Mouse (Mus musculus): ENCODE measurements around the gene Cped1. TPM values are rescaled to one million over a fixed set of nuclear protein-coding genes. Genes with fewer than 3 reads are reported as not detected.

The Cped1 gene
- polyA plus RNA-seq, 1 experiment from 2014 or later: 5.0 TPM

DNA sequence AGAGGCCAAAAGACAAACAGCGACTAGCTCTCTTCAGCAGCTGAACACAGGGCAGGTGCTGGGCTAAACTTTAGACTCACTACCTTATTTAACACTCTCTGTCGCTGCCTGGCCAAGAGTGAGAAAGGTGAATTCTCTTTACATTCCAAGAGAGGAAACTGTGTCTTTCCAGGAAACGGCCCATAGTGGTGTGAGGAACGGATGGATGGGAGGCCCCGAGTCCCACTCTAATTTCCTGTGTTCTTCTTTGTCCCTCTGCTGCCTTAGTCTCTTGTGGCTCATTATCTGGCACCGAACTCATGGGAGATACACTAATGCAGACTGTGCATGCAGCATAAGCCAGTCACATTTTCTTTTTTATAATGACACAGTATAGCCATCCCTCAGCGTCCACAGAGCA, 31.9 kb downstream of the Cped1 start:
- Histone ChIP-seq H3K4me2 (ENCODE audit: low read depth, low read length) (no peak overlapping the region), H3K9me3 (replicated peaks; ENCODE audit: control insufficient read depth, low read length) (no peaks in the 10 kb centered on the region), H3K27ac (ENCODE audit: low read length) (no peak overlapping the region), H3K9ac (ENCODE audit: low read depth, low read length) (no peak overlapping the region), H3K4me3 (ENCODE audit: low read depth, low read length) (no peak overlapping the region), H3K36me3 (ENCODE audit: control insufficient read depth, insufficient read depth) (no peaks in the 10 kb centered on the region), H3K27me3 (ENCODE audit: control insufficient read depth, insufficient read depth, low read depth, low read length) (no peaks in the 10 kb centered on the region), H3K4me1 (ENCODE audit: control insufficient read depth, low read depth, low read length) (no peaks in the 10 kb centered on the region)
- WGBS (ENCODE audit: insufficient replicate concordance): 36% methylated on average over 7 of the region's 7 CpGs
- no peak for ATAC-seq (ENCODE audit: low read depth)

DNA sequence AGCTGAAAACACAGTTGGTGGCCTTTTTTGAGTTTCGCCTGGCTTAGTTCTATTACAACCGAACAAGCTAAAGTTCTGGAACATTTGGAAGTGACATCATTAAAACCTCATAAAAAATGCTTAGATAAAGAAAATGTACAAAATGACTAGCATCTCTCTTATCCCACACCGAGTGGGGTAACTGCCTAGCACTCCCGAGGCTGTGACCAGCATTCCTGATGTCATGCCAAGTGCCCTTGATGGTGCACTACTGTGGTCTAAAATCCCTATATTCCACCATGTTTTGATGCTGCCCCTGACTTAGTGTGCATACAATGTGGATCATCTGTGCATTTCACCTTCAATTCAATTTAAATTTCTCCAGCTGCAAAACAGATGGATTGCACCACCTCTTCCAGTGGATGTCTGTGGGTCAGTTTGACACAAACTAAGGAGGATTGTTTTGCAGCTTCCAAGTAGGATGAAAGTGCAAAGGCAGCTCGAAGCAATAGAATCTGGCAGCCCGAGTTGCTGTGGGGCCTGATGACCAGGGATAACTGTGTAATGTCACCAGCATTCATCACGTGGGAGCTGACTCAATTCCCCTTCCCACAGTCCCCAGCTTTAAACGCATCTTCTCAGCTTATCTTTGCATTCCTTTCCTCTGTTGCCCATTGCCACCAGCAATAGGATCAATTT, 33.2 kb downstream of the Cped1 start:
- no peak overlapping the region for H3K4me3 ChIP-seq (ENCODE audit: low read depth, low read length)
- no peaks in the 10 kb centered on the region for H3K36me3 ChIP-seq (ENCODE audit: control insufficient read depth, insufficient read depth)
- H3K27me3 ChIP-seq (ENCODE audit: control insufficient read depth, insufficient read depth, low read depth, low read length): no peaks in the 10 kb centered on the region
- H3K9ac ChIP-seq (ENCODE audit: low read depth, low read length): no peak overlapping the region
- no peak for ATAC-seq (ENCODE audit: low read depth)
- no peaks in the 10 kb centered on the region for H3K9me3 ChIP-seq (replicated peaks; ENCODE audit: control insufficient read depth, low read length)
- H3K4me2 ChIP-seq (ENCODE audit: low read depth, low read length): no peak overlapping the region
- 48% methylated on average over 8 of the region's 8 CpGs for WGBS (ENCODE audit: insufficient replicate concordance)
- H3K4me1 ChIP-seq (ENCODE audit: control insufficient read depth, low read depth, low read length): no peaks in the 10 kb centered on the region
- H3K27ac ChIP-seq (ENCODE audit: low read length): no peak overlapping the region

DNA sequence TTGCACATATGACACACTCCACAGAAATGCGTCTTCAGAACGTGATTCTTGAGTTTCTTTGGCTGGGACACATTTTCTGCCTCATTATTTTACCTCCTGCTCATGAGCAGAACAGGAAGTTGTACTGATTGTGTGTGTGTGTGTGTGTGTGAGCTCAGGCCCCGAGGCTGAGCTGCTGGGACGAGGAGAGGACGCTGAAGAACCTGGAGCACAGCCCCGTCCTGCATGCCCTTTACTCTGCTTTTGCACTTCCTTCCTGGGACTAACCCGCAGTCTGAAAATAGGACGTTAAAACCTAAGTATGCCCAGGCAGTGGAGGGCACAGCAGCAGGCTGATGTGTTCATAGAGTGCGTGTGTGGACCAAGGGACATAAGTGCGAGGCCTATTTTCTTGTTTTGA, 33.9 kb downstream of the Cped1 start:
- Histone ChIP-seq H3K36me3 (ENCODE audit: control insufficient read depth, insufficient read depth) (no peaks in the 10 kb centered on the region), H3K9ac (ENCODE audit: low read depth, low read length) (no peak overlapping the region), H3K27me3 (ENCODE audit: control insufficient read depth, insufficient read depth, low read depth, low read length) (no peaks in the 10 kb centered on the region), H3K9me3 (replicated peaks; ENCODE audit: control insufficient read depth, low read length) (no peaks in the 10 kb centered on the region), H3K4me2 (ENCODE audit: low read depth, low read length) (no peak overlapping the region), H3K4me1 (ENCODE audit: control insufficient read depth, low read depth, low read length) (no peaks in the 10 kb centered on the region), H3K4me3 (ENCODE audit: low read depth, low read length) (no peak overlapping the region), H3K27ac (ENCODE audit: low read length) (no peak overlapping the region)
- 20% methylated on average over 10 of the region's 10 CpGs for WGBS (ENCODE audit: insufficient replicate concordance)
- ATAC-seq (ENCODE audit: low read depth): 0 out of 2 replicates have a peak, but pooled peaks have one; percentile 48

DNA sequence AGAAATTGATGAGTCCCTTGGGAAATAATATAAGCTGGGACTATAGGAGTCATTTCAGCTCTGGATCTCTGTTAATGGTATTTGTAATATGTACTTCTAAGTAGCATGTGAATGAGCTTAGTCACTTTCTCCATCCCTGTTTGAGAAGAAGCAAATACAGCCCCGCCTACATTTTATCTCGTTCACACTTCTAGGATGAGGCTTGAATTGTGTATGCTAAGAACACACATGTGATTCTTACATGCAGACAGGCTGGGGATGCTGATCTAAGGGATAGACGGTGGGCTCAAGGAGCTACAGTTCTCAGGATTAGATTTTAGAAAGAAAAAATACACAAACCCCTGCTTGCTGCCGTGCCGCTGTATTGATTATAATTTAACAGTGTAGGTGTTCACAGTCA, 35.0 kb downstream of the Cped1 start:
- no peaks in the 10 kb centered on the region for H3K9me3 ChIP-seq (replicated peaks; ENCODE audit: control insufficient read depth, low read length)
- H3K4me1 ChIP-seq (ENCODE audit: control insufficient read depth, low read depth, low read length): peaks cover 3% of the 10 kb centered on the region; the same call in 1 of the 2 replicates
- no peaks in the 10 kb centered on the region for H3K27me3 ChIP-seq (ENCODE audit: control insufficient read depth, insufficient read depth, low read depth, low read length)
- no peak overlapping the region for H3K27ac ChIP-seq (ENCODE audit: low read length)
- 71% methylated on average over 5 of the region's 5 CpGs for WGBS (ENCODE audit: insufficient replicate concordance)
- H3K4me2 ChIP-seq (ENCODE audit: low read depth, low read length): no peak overlapping the region
- no peaks in the 10 kb centered on the region for H3K36me3 ChIP-seq (ENCODE audit: control insufficient read depth, insufficient read depth)
- no peak for ATAC-seq (ENCODE audit: low read depth)
- H3K4me3 ChIP-seq (ENCODE audit: low read depth, low read length): no peak overlapping the region
- no peak overlapping the region for H3K9ac ChIP-seq (ENCODE audit: low read depth, low read length)

DNA sequence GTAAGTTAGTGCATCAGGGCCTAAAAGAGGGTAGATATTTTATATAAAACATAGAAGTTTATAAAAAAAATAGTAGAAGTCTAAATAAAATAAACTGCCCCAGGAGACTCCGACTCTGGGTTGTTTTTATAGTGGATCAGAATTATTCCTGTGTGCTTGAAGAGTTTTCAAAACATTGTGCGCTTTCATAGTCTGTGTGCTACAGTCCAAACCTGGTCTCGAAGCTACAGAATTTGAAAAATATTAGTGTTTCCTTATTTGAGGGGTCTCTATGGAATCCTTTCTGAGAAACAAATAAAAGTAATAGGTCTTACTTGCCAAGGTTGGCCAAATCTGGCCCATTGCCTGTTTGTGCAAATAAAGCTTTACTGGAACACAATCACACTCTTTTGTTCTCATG, 35.6 kb downstream of the Cped1 start:
- Histone ChIP-seq H3K36me3 (ENCODE audit: control insufficient read depth, insufficient read depth) (no peaks in the 10 kb centered on the region), H3K4me2 (ENCODE audit: low read depth, low read length) (no peak overlapping the region), H3K27me3 (ENCODE audit: control insufficient read depth, insufficient read depth, low read depth, low read length) (no peaks in the 10 kb centered on the region), H3K4me3 (ENCODE audit: low read depth, low read length) (no peak overlapping the region), H3K9me3 (replicated peaks; ENCODE audit: control insufficient read depth, low read length) (no peaks in the 10 kb centered on the region), H3K27ac (ENCODE audit: low read length) (no peak overlapping the region), H3K9ac (ENCODE audit: low read depth, low read length) (no peak overlapping the region), H3K4me1 (ENCODE audit: control insufficient read depth, low read depth, low read length) (peaks cover 3% of the 10 kb centered on the region; the same call in 1 of the 2 replicates)
- ATAC-seq (ENCODE audit: low read depth): no peak
- 73% methylated on average over 3 of the region's 3 CpGs for WGBS (ENCODE audit: insufficient replicate concordance)

DNA sequence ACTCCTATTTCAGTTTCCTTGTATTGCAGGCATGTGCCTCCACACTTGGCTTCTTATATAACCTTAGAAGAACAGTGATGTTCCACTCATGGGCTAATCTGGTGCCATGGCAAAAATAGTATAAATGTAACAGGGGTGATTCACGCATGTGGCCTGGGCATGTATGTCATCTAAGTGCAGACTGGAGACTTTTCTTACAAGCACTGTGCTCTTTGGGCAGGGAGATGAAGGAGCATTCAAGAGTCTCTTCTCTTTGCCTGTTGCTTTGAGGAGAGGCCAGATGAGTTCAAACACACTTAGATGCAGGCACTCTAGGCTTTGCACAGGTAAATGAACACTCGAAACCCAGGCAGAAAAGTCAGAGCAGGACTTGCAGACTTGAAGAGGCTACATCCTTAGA, 38.5 kb downstream of the Cped1 start:
- H3K4me3 ChIP-seq (ENCODE audit: low read depth, low read length): no peak overlapping the region
- WGBS (ENCODE audit: insufficient replicate concordance): 70% methylated on average over 2 of the region's 2 CpGs
- no peak overlapping the region for H3K27ac ChIP-seq (ENCODE audit: low read length)
- no peaks in the 10 kb centered on the region for H3K36me3 ChIP-seq (ENCODE audit: control insufficient read depth, insufficient read depth)
- no peak overlapping the region for H3K4me2 ChIP-seq (ENCODE audit: low read depth, low read length)
- no peak for ATAC-seq (ENCODE audit: low read depth)
- no peak overlapping the region for H3K9ac ChIP-seq (ENCODE audit: low read depth, low read length)
- H3K9me3 ChIP-seq (replicated peaks; ENCODE audit: control insufficient read depth, low read length): no peaks in the 10 kb centered on the region
- peaks cover 5% of the 10 kb centered on the region; the same call in 1 of the 2 replicates for H3K4me1 ChIP-seq (ENCODE audit: control insufficient read depth, low read depth, low read length)
- no peaks in the 10 kb centered on the region for H3K27me3 ChIP-seq (ENCODE audit: control insufficient read depth, insufficient read depth, low read depth, low read length)

DNA sequence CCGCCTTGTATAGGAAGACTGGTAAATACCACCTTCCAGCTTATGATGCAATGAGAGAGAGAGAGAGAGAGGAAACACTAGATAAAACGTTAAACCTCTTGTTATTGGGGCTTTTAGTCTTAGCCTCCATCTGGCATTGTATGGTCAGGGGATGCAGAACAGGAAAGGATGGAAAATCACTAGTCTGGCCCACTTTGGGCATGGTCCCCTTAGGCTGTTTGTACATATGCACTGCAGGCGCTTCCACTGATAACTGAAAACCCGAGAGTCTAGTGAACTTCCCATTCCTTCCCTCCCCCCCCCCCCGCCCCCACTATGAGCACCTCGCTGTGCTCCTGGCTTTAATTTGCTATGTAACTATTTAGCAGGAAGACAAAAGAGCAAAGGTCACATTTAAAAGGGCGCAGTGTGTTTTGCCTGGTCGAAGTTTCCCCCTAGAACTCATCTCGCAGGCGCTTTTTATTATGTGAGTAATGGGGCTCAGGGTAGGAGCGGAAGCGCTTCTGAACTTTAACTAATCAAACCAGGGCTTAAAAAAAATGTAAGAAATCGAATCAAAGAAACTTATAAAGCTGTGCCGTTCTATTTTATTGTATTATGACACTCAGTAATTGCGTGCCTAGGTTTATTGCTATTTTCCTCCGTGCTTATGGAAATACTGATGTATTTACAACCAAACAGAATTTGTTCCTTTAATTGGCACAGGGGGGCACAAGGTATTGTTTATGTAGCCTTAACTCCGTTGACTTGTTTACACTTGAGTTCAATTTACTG, 40.1 kb downstream of the Cped1 start:
- H3K4me2 ChIP-seq (ENCODE audit: low read depth, low read length): peak overlapping the region; percentile 40
- H3K27ac ChIP-seq (ENCODE audit: low read length): peak overlapping the region; percentile 48
- no peaks in the 10 kb centered on the region for H3K36me3 ChIP-seq (ENCODE audit: control insufficient read depth, insufficient read depth)
- H3K9me3 ChIP-seq (replicated peaks; ENCODE audit: control insufficient read depth, low read length): no peaks in the 10 kb centered on the region
- H3K4me3 ChIP-seq (ENCODE audit: low read depth, low read length): peak overlapping the region; percentile 29
- ATAC-seq (ENCODE audit: low read depth): peak; percentile 81
- peaks cover 5% of the 10 kb centered on the region; the same call in 1 of the 2 replicates for H3K4me1 ChIP-seq (ENCODE audit: control insufficient read depth, low read depth, low read length)
- no peaks in the 10 kb centered on the region for H3K27me3 ChIP-seq (ENCODE audit: control insufficient read depth, insufficient read depth, low read depth, low read length)
- WGBS (ENCODE audit: insufficient replicate concordance): 13% methylated on average over 17 of the region's 17 CpGs
- H3K9ac ChIP-seq (ENCODE audit: low read depth, low read length): no peak overlapping the region

DNA sequence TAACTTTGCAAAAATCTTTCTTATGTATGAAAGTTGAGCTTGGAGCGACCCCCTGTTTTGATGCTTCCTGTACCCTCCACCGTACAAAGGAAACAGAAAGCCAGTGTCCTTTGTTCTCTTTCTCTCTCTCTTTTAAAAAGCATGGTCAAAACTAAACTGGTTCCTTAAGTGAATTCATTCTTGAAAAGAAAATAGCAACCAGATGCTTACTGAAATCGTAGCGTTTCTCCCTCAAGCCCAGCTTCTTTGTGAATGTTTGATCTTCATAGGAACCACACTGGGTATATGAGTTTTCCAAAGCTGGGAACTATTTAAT, 40.6 kb downstream of the Cped1 start:
- Histone ChIP-seq H3K9me3 (replicated peaks; ENCODE audit: control insufficient read depth, low read length) (no peaks in the 10 kb centered on the region), H3K4me1 (ENCODE audit: control insufficient read depth, low read depth, low read length) (peaks cover 5% of the 10 kb centered on the region; the same call in 1 of the 2 replicates), H3K27ac (ENCODE audit: low read length) (0 out of 2 replicates have a peak overlapping the region, but pooled peaks have one; percentile 21), H3K4me2 (ENCODE audit: low read depth, low read length) (peak overlapping the region; percentile 40), H3K4me3 (ENCODE audit: low read depth, low read length) (peak overlapping the region; percentile 29), H3K36me3 (ENCODE audit: control insufficient read depth, insufficient read depth) (no peaks in the 10 kb centered on the region), H3K27me3 (ENCODE audit: control insufficient read depth, insufficient read depth, low read depth, low read length) (no peaks in the 10 kb centered on the region), H3K9ac (ENCODE audit: low read depth, low read length) (no peak overlapping the region)
- 20% methylated on average over 4 of the region's 4 CpGs for WGBS (ENCODE audit: insufficient replicate concordance)
- ATAC-seq (ENCODE audit: low read depth): no peak
